Mouse (Mus musculus) testis, adult 2 months (tissue): ENCODE measurements around the gene Cyld.

ENCODE experiments used
- CTCF ChIP-seq: fragments of 200-500 bp; IDR thresholded peaks from 2 replicates; pipeline ENCODE4 v1.5.1; 2012; ENCODE audit warnings: low read depth, mild to moderate bottlenecking, inconsistent platforms, low read length, moderate library complexity; ENCODE audit not compliant: control insufficient read depth, insufficient read depth, insufficient replicate concordance
- POLR2A ChIP-seq: fragments of 200-500 bp; IDR thresholded peaks from 2 replicates; pipeline ENCODE4 v1.6.1; 2012; ENCODE audit warnings: low read depth, mild to moderate bottlenecking, inconsistent platforms, low read length, moderate library complexity; ENCODE audit not compliant: control insufficient read depth

DNA sequence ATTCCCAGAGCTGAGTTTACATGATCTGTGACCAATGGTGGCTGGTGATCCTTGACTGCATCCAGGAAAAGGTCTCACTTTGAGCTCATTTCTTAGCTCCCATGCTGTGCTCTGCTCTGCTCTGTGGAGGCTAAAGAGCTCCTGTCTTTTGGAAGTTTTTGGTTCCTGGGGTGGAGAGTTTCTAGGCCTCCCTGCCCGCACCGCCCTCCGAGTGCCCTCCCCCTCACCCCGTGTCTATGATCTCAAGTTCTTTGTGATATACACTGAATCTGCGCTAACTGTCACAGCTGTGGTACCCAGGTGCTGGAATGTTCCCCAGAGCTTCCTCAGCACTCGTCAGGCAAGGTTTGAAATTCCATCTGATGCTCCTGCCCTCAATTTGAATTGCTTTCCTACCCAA, 26.0 kb upstream of the Cyld start:
- TF ChIP-seq CTCF = no peak
- no peak for TF ChIP-seq POLR2A
